Mouse (Mus musculus) left cerebral cortex, adult 6 months (tissue): ENCODE results near the gene H2-DMb1. TPM values are rescaled to one million over a fixed set of nuclear protein-coding genes. Genes with fewer than 3 reads are reported as not detected.

Experiments used
- long read RNA-seq, 2 experiments: library from polyadenylated mRNA; unstranded; transcript quantifications; one replicate each; pipeline ENCODE4 v2.0.0; 2019 to 2020
- polyA plus RNA-seq: library from polyadenylated mRNA; unstranded; fragments of <200 nt; fragmentation: Nextera tagmentation; gene quantifications from 2 replicates; pipeline ENCODE4 v1.2.3, GENCODE M21; 2021

The H2-DMb1 gene
- polyA plus RNA-seq = 4.0 and 4.2 TPM in 2 replicates
- long read RNA-seq, experiment 1, transcript H2-DMb1-201 (6 exons, 1,404 nt) = major isoform, 11 of 15 reads
- long read RNA-seq, experiment 1, partial matches to known transcripts = 2 of 15 reads
- long read RNA-seq, experiment 1, other reads (novel, unspliced or antisense) = 2 of 15 reads
- long read RNA-seq, experiment 2, partial matches to known transcripts = 0 of 1 reads
- long read RNA-seq, experiment 2, other reads (novel, unspliced or antisense) = 0 of 1 reads

DNA sequence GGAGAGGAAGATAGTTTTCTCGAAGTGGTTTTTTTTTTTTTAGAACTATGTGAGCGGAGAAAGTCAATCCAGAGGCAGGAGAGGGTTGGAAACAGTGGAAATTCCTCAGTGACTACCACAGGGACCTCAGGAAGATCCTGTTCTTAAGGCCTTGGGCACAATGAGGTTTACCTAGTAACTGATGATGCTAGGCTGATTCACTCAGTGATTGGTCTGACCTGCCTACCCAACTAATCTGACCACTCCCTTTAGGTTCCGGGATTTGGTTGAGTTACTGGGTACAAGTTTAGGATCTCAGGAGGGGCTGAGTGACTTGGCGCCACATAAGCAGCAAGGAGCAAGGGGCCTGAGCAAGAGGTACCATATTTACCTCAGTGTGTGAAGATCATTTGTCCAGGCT, at the start of gene H2-DMb1:
Gene H2-DMb1 (plus strand): TSS at position 150 of the 400 bp plus-strand sequence.

DNA sequence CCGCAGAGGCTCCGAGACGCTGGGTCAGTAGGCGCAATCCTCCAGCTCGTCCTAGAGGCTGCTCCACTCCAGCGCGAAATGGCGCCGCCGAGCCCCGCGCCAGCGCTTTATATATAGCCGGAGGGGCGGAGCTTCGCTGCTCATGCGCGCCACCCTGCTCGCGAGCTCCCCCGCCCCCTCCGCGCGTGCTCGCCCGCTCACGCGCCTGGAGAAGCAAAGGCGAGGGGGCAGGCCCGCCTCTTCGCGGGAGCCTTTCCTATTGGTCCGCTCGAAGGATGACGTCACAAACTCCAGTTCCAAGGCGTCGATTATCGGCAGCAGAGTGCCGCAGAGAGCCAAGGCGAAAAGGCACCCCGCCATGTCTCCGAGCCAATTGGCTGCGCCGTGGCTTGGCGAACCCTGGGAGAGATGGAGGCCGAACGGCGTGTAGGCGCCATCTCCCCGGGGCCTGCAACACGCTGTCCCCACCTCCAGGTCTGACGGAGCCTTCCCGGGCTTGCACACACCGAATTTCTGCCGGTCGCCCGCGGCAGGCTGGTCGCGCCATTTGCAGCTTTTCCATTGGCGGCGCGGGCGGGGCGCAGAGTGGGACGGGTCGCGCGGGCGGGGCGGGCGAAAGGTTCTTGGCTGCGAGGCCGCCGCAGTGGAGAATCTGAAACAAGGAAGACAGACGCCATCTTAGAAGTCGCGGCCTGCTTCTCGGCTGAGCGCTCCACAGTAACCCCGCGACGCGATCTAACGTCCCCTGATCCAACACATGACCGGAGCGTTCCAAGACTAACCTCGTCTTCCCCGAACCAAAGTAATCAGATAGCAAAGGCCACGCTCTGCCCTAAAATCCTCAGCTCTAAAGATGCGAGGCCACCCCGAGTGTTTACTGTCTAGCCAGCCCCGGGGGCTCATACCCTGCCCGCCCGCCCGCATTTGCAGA, 33.4 kb upstream of the H2-DMb1 start, which contains the start of gene H2-DMa:
Gene H2-DMa (plus strand): TSS at position 293 of the 931 bp plus-strand sequence.

DNA sequence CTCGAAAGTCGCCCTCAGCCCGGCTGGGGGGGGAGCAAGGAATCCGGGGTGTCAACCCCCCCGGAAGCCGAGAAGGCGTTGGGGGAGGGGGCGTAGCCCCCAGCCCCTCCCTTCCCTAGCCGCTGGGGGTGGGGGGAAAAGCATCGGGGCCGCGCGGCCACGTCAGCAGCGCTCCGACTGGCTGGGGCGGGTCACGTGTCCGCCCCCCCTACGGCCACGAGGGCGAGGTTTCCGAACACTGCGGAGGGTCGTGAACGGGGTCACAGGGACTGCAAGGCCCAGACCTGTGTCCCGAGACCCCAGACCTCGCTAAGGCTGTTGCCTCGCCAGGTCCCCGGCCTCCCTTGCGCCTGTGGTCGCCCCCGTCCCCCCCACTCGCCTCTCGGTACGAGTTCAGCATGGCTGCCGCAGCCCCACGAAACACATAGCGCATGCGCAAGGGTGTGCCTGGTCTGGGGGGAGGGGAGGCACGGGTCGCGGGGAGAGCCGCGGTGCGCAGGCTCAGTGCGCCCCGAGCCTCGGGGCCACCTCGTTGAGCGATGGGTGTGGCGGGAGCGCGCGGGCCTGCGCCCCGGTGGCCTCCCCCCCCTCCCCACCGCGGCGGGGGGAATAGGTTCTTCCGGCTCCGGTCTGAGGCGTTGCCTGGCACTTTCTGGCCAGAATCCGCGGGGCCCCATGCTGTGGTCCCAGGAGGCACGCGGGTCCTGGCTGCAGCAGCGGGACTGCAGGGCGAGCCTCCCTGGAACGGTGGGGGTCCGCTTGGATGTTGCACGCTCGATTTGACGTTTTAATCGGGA, 30.5 kb upstream of the H2-DMb1 start, which contains the start of gene Brd2:
Gene Brd2 (minus strand): TSS at position 447 of the 797 bp plus-strand sequence.

DNA sequence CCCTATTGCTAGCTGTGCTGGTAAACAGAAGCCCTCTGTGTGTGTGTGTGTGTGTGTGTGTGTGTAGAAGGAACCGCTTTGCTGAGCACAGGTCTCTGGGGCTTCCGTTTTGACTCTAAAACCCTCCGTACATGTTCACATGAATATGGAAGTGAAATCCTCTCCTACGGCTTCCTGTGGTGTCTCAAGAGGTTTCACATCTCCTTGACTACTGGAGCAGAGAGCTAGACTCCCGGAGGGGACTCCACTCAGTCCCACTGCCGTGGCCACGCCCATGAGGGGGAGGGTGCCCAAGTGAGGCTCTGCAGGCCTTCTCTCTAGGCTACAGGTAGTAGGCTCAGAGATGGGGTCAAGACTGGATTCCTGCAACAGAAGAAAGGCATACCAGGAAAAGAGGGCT, 9.8 kb upstream of the H2-DMb1 start, which contains the start of gene H2-DMb2:
Gene H2-DMb2 (plus strand): TSS at position 275 of the 400 bp plus-strand sequence.

DNA sequence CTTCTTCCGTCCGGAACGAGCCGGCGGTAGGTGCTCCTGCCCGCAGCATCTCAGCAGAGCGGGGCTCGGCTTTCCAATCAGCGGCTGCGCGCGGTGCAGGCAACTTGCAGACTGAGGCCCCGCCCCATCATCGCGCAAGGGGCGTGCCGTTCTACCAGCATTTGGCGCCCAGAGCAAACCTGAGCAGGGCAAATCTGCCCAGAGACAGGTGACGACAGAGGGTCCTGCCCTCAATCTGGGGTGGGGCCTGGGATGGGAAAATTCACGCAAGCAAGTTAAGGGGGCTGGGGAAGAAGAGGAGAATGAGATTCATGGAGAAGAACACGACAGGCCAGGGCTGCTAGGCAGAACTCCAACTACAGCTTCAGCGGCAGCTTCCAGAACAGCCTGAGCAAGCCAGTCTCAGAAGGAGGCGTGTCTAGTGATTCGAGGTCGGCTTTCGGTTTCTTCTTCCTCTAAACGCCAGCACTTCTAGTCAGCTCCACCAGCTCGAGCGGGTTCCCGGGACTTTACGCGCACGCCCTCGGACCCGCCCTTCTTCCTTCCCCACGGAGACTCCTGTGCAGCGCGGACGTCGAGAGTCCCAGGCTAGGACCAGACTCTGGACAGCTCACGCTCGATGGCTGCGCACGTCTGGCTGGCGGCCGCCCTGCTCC, 34.5 kb downstream of the H2-DMb1 start, which contains the start of the genes Tap1 and Psmb9:
Gene Tap1 (plus strand): TSS at position 293 of the 656 bp plus-strand sequence.
Gene Psmb9 (minus strand): TSS at position 504 of the 656 bp plus-strand sequence.

DNA sequence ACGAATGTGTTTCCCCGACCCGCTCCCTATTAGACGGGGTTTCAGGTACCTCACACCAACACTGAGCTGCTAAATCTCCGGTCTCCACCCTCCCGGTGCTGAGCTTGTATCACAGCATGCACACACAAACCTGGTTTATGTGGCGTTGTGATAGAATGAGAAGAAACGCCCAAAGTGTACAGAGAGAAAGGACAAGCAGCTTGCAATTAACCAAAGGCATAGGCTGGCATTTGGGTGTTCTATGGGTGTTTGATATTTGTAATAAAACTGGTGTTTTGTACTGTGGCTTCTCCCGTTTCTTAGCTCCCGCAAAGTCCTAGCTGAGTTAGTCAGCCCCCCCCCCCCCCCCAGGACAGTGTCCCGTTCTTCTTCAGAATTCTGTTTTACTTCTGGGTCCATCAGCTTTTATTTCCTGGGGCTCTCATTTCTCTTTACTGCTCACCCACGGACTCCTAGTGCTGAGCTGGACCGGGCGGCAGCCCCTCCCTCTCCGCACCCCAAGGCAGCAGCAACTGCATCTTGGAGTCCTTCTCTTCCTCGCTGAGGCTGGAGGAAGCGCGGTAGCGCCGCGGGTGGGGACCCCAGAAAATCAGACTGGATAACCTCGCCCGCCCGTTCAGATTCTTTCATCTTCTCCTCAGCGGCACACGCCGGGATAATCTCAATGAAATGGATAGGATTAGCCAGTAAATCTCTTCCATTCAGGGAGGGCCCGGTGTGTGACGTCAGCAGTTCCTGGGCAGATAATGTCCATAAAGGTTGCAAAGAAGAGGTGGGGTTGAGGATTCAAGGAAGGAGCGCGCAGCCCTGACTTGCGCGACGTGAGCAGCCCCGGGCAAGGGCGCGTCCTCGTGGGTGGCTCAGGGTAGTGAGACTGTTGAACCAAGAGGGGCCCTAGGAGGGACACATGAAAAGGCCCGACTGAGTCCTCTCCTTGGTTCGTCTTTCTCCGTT, 44.3 kb downstream of the H2-DMb1 start, which contains the start of gene Psmb8:
Gene Psmb8 (plus strand): TSS at position 781 of the 954 bp plus-strand sequence.

DNA sequence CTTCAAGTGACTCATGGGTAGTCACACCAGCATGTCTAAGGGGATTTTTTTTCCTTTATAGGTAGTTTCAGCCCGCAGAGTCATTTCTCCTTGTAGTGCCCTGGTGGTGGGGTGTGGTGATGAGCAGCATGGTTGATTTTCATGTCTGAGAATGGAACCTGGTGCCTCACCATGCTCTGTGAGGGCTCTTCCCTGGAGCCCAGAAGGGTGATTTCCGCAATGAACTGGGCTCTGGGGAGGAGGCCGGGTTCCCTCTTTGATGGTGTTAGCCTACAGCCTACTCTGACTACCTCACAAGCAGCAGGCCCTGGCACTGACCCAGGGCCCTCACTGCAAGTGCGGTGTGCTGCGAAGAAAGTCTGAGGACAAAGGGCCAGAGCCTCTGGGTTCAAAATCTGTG, 50.6 kb downstream of the H2-DMb1 start, which contains the start of gene Tap2:
Gene Tap2 (plus strand): TSS at position 84 of the 400 bp plus-strand sequence.

Other genes with a start within 250 kb of the H2-DMb1 start
- gene Platr17, start 247.9 kb upstream of the H2-DMb1 start, polyA plus RNA-seq = 1.5 and 2.0 TPM in 2 replicates
- gene Daxx, start 243.7 kb upstream of the H2-DMb1 start, polyA plus RNA-seq = 17.9 and 19.4 TPM in 2 replicates
- 27.8 and 29.4 TPM in 2 replicates for gene Tapbp, start 237.2 kb upstream of the H2-DMb1 start, polyA plus RNA-seq
- gene Zbtb22, start 237.2 kb upstream of the H2-DMb1 start, polyA plus RNA-seq = 4.8 and 8.5 TPM in 2 replicates
- gene Rgl2, start 223.5 kb upstream of the H2-DMb1 start, polyA plus RNA-seq = 7.1 and 7.2 TPM in 2 replicates
- gene Pfdn6, start 212.7 kb upstream of the H2-DMb1 start, polyA plus RNA-seq = 117 and 123 TPM in 2 replicates
- 4.5 and 4.8 TPM in 2 replicates for gene Wdr46, start 212.4 kb upstream of the H2-DMb1 start, polyA plus RNA-seq
- gene B3galt4, start 201.6 kb upstream of the H2-DMb1 start, polyA plus RNA-seq = 4.3 and 5.6 TPM in 2 replicates
- gene Vps52, start 197.3 kb upstream of the H2-DMb1 start, polyA plus RNA-seq = 41.5 and 54.7 TPM in 2 replicates
- 906 and 922 TPM in 2 replicates for gene Rps18, start 197.1 kb upstream of the H2-DMb1 start, polyA plus RNA-seq
- 29.6 and 37.7 TPM in 2 replicates for gene H2-K1, start 152.7 kb upstream of the H2-DMb1 start, polyA plus RNA-seq
- 3.4 and 12.5 TPM in 2 replicates for gene Ring1, start 128.4 kb upstream of the H2-DMb1 start, polyA plus RNA-seq
- gene H2-Ke6, start 125.0 kb upstream of the H2-DMb1 start, polyA plus RNA-seq = 25.9 and 48.5 TPM in 2 replicates
- 66.0 and 69.8 TPM in 2 replicates for gene Slc39a7, start 121.4 kb upstream of the H2-DMb1 start, polyA plus RNA-seq
- 12.9 and 32.8 TPM in 2 replicates for gene Rxrb, start 121.3 kb upstream of the H2-DMb1 start, polyA plus RNA-seq
- 0.48 and 0.55 TPM in 2 replicates for gene Col11a2, start 113.6 kb upstream of the H2-DMb1 start, polyA plus RNA-seq
- 1.2 and 1.6 TPM in 2 replicates for gene H2-Oa, start 60.7 kb upstream of the H2-DMb1 start, polyA plus RNA-seq
- gene H2-DMa, start 33.5 kb upstream of the H2-DMb1 start, polyA plus RNA-seq = 32.1 and 36.6 TPM in 2 replicates
- gene Brd2, start 30.4 kb upstream of the H2-DMb1 start, polyA plus RNA-seq = 42.2 and 74.5 TPM in 2 replicates
- gene H2-DMb2, start 9.8 kb upstream of the H2-DMb1 start, polyA plus RNA-seq = 0.44 and 0.55 TPM in 2 replicates
- 2.2 and 2.8 TPM in 2 replicates for gene Tap1, start 34.5 kb downstream of the H2-DMb1 start, polyA plus RNA-seq
- gene Psmb9, start 34.7 kb downstream of the H2-DMb1 start, polyA plus RNA-seq = 8.1 and 8.5 TPM in 2 replicates
- 21.0 and 24.6 TPM in 2 replicates for gene Psmb8, start 44.6 kb downstream of the H2-DMb1 start, polyA plus RNA-seq
- 5.6 and 6.8 TPM in 2 replicates for gene Tap2, start 50.5 kb downstream of the H2-DMb1 start, polyA plus RNA-seq
- 0.55 and 1.3 TPM in 2 replicates for gene H2-Ob, start 85.8 kb downstream of the H2-DMb1 start, polyA plus RNA-seq
- 7.2 and 13.6 TPM in 2 replicates for gene H2-Ab1, start 104.6 kb downstream of the H2-DMb1 start, polyA plus RNA-seq
- gene H2-Aa, start 134.8 kb downstream of the H2-DMb1 start, polyA plus RNA-seq = 3.1 and 6.3 TPM in 2 replicates
- gene H2-Eb1, start 152.8 kb downstream of the H2-DMb1 start, polyA plus RNA-seq = 4.5 and 6.5 TPM in 2 replicates
- gene H2-Eb2, start 172.6 kb downstream of the H2-DMb1 start, polyA plus RNA-seq = not detected in 2 replicates
- not detected in 2 replicates for gene Btnl2, start 201.8 kb downstream of the H2-DMb1 start, polyA plus RNA-seq
- not detected in 2 replicates for gene Btnl1, start 224.1 kb downstream of the H2-DMb1 start, polyA plus RNA-seq
- 0.48 and 0.95 TPM in 2 replicates for gene BC051142, start 245.7 kb downstream of the H2-DMb1 start, polyA plus RNA-seq